Mouse (Mus musculus): ENCODE data around the gene Cntn3. TPM values are rescaled to one million over a fixed set of nuclear protein-coding genes. Genes with fewer than 3 reads are reported as not detected.

The Cntn3 gene
- 0.59 and 1.3 TPM in 2 replicates for polyA plus RNA-seq (2015; fragmentation: Nextera tagmentation; extraction: Ambion mirVana)

GRCm38 (mm10) chr6:102573001-102573400 is at the start of gene Cntn3:
TSS of gene Cntn3 (minus strand) at chr6:102573101.

